Mouse (Mus musculus): ENCODE measurements around the gene Gm2115. TPM values are rescaled to one million over a fixed set of nuclear protein-coding genes. Genes with fewer than 3 reads are reported as not detected.

Gene Gm2115
- polyA plus RNA-seq, 1 experiment from 2014 or later = 2.3 TPM

DNA sequence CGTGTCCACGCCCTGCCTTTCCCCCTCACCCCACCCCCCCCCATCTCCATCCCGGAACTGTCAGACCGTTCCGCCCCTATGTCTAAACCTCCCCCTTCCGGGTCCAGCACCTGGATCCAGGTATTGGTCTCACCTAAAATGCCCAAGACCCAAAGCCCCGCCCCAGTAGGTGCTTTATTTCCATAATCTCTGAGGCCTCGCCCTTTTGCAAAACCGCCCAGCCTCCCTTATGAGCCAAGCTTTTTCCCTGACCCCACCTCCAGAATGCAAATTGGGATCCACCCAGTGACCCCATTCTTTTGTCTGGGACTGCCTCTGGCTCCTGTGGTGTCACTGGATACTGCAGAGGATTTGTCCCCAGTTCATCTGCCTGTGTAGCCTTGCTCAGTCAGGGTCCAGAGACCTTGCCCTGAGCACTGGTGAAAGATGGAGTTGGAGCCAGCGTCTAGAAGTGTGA is 77.6 kb downstream of the Gm2115 start, which contains the start of gene Fah:
TSS of gene Fah (minus strand) at position 430 of the 457 bp plus-strand sequence.
- no peaks in the 10 kb centered on the region for H3K27me3 ChIP-seq (ENCODE audit: control insufficient read depth, insufficient read depth, low read length)
- TF ChIP-seq EP300 (optimal IDR thresholded peaks at IDR 0.05) (no peak), CTCF (IDR thresholded peaks at IDR 0.05; ENCODE audit: low read depth) (no peak)
- peak within 1 kb of the TSS; percentile 61; the same call in 1 of the 2 replicates for H3K27ac ChIP-seq (replicated peaks)
- peak within 1 kb of the TSS; percentile 63 for H3K9ac ChIP-seq (ENCODE audit: low read length)
- DNase-seq (ENCODE audit: low spot score) = peak; percentile 71
- 4% methylated on average over 10 of the region's 10 CpGs for WGBS
- H3K4me2 ChIP-seq (replicated peaks; ENCODE audit: low read depth) = peak within 1 kb of the TSS; percentile 96
- peak; percentile 77 for ATAC-seq (ENCODE audit: low FRiP score, low TSS enrichment)
- H3K9me3 ChIP-seq (ENCODE audit: control insufficient read depth, low read length) = no peaks in the 10 kb centered on the region
- H3K4me3 ChIP-seq (ENCODE audit: low read depth, low read length) = peak within 1 kb of the TSS; percentile 57
- no peaks in the 10 kb centered on the region for H3K36me3 ChIP-seq (ENCODE audit: control insufficient read depth, insufficient read depth, low read length)
- H3K4me1 ChIP-seq (replicated peaks; ENCODE audit: control insufficient read depth, insufficient read depth) = no peaks in the 10 kb centered on the region

DNA sequence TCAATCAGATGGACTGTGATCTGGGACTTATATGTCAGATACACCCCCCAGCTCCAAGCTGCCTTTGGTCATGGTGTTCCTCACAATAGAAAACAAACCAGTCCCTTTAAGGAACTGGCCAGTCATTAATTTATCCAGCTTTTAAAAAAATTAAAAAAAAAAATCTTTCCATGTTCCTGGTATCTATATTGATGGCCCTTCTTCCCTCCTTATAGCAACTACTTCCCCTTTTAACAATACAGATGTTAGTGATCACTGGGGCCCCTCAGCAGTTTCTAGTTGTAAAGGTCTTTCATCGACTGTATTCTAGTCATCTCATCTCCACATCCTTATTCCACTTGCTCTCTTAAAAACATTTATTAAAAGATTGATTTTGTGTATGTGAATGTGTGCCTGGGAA is 82.9 kb downstream of the Gm2115 start:
- no peaks in the 10 kb centered on the region for H3K36me3 ChIP-seq (ENCODE audit: control insufficient read depth, insufficient read depth, low read length)
- H3K27ac ChIP-seq (replicated peaks) = no peak overlapping the region
- 79% methylated on average over 1 of the region's 1 CpGs for WGBS
- H3K4me3 ChIP-seq (ENCODE audit: low read depth, low read length) = no peak overlapping the region
- DNase-seq (ENCODE audit: low spot score) = no peak
- H3K4me2 ChIP-seq (replicated peaks; ENCODE audit: low read depth) = no peak overlapping the region
- H3K9me3 ChIP-seq (ENCODE audit: control insufficient read depth, low read length) = no peaks in the 10 kb centered on the region
- no peak for ATAC-seq (ENCODE audit: low FRiP score, low TSS enrichment)
- TF ChIP-seq EP300 (optimal IDR thresholded peaks at IDR 0.05) = no peak
- no peak for TF ChIP-seq CTCF (IDR thresholded peaks at IDR 0.05; ENCODE audit: low read depth)
- no peaks in the 10 kb centered on the region for H3K27me3 ChIP-seq (ENCODE audit: control insufficient read depth, insufficient read depth, low read length)
- no peaks in the 10 kb centered on the region for H3K4me1 ChIP-seq (replicated peaks; ENCODE audit: control insufficient read depth, insufficient read depth)
- no peak overlapping the region for H3K9ac ChIP-seq (ENCODE audit: low read length)

DNA sequence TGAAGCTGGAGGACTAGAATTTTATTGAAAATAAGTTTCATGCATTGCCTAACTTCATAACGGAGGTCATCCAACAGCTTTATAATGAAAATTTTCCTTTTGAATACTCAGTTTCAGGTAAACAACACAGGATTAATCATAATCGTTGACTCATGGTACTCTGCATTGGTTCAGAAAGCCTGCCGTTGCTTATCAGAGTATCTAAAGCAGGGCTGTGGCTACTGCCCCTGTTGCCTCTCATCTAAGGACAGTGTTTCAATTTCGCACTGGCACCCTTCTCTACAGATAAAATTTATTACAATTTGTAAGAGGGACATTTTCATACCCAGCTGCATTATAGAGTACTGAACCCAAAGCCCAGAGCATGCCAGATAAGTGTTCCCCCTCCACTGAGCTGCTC is 83.7 kb downstream of the Gm2115 start:
- H3K4me2 ChIP-seq (replicated peaks; ENCODE audit: low read depth) = no peak overlapping the region
- 68% methylated on average over 4 of the region's 4 CpGs for WGBS
- H3K27ac ChIP-seq (replicated peaks) = no peak overlapping the region
- DNase-seq (ENCODE audit: low spot score) = no peak
- ATAC-seq (ENCODE audit: low FRiP score, low TSS enrichment) = no peak
- no peaks in the 10 kb centered on the region for H3K27me3 ChIP-seq (ENCODE audit: control insufficient read depth, insufficient read depth, low read length)
- no peaks in the 10 kb centered on the region for H3K36me3 ChIP-seq (ENCODE audit: control insufficient read depth, insufficient read depth, low read length)
- TF ChIP-seq CTCF (IDR thresholded peaks at IDR 0.05; ENCODE audit: low read depth) (no peak), EP300 (optimal IDR thresholded peaks at IDR 0.05) (no peak)
- H3K4me1 ChIP-seq (replicated peaks; ENCODE audit: control insufficient read depth, insufficient read depth) = no peaks in the 10 kb centered on the region
- no peaks in the 10 kb centered on the region for H3K9me3 ChIP-seq (ENCODE audit: control insufficient read depth, low read length)
- no peak overlapping the region for H3K9ac ChIP-seq (ENCODE audit: low read length)
- H3K4me3 ChIP-seq (ENCODE audit: low read depth, low read length) = no peak overlapping the region

DNA sequence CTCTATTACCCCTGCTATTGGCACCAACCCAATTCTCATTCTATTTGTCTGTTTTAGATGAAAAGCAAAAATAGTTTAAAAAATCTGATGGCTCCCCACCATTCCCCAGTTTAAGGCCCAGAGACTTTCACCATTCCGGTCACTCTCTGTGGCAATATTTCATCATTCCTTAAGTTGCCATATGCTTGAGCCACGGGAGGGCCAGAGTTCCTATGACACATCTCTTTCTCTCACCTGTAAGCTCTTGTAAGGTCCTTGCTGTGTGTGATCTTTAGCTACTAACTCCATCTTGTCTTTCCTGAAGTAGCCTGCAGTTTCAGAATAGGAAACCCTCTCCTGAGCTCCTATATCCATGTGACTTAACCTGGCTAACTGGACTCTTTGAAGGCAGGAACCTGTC is 90.2 kb downstream of the Gm2115 start:
- H3K27ac ChIP-seq (replicated peaks) = no peak overlapping the region
- no peaks in the 10 kb centered on the region for H3K9me3 ChIP-seq (ENCODE audit: control insufficient read depth, low read length)
- no peak overlapping the region for H3K9ac ChIP-seq (ENCODE audit: low read length)
- no peak for TF ChIP-seq CTCF (IDR thresholded peaks at IDR 0.05; ENCODE audit: low read depth)
- no peak for TF ChIP-seq EP300 (optimal IDR thresholded peaks at IDR 0.05)
- DNase-seq (ENCODE audit: low spot score) = no peak
- H3K36me3 ChIP-seq (ENCODE audit: control insufficient read depth, insufficient read depth, low read length) = peaks cover 2% of the 10 kb centered on the region; the same call in 1 of the 2 replicates
- no peaks in the 10 kb centered on the region for H3K4me1 ChIP-seq (replicated peaks; ENCODE audit: control insufficient read depth, insufficient read depth)
- H3K27me3 ChIP-seq (ENCODE audit: control insufficient read depth, insufficient read depth, low read length) = no peaks in the 10 kb centered on the region
- no peak overlapping the region for H3K4me2 ChIP-seq (replicated peaks; ENCODE audit: low read depth)
- no peak for ATAC-seq (ENCODE audit: low FRiP score, low TSS enrichment)
- no peak overlapping the region for H3K4me3 ChIP-seq (ENCODE audit: low read depth, low read length)
- 92% methylated on average over 2 of the region's 2 CpGs for WGBS

DNA sequence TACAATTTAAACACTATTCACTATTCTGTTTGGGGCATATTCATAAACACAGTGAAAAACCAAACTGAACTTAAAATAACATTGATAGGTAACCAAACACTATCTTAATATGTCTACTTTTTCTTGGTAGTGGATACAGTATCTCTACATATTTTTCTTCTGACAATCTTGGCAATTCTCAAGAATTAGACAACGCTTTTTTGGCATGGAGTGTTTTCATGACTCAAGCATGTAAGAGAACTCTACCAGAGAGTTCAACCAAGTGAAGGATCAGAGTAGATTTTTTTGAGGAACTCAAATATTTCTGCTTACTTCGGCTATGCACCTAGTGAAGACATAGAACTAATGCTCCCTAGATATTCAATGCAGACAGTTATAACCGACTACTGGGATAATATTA is 92.2 kb downstream of the Gm2115 start:
- peaks cover 6% of the 10 kb centered on the region for H3K36me3 ChIP-seq (ENCODE audit: control insufficient read depth, insufficient read depth, low read length)
- no peak overlapping the region for H3K4me3 ChIP-seq (ENCODE audit: low read depth, low read length)
- no peak overlapping the region for H3K4me2 ChIP-seq (replicated peaks; ENCODE audit: low read depth)
- H3K27ac ChIP-seq (replicated peaks) = no peak overlapping the region
- no peak overlapping the region for H3K9ac ChIP-seq (ENCODE audit: low read length)
- 86% methylated on average over 3 of the region's 3 CpGs for WGBS
- H3K9me3 ChIP-seq (ENCODE audit: control insufficient read depth, low read length) = no peaks in the 10 kb centered on the region
- ATAC-seq (ENCODE audit: low FRiP score, low TSS enrichment) = no peak
- DNase-seq (ENCODE audit: low spot score) = no peak
- TF ChIP-seq CTCF (IDR thresholded peaks at IDR 0.05; ENCODE audit: low read depth) (no peak), EP300 (optimal IDR thresholded peaks at IDR 0.05) (no peak)
- H3K4me1 ChIP-seq (replicated peaks; ENCODE audit: control insufficient read depth, insufficient read depth) = no peaks in the 10 kb centered on the region
- no peaks in the 10 kb centered on the region for H3K27me3 ChIP-seq (ENCODE audit: control insufficient read depth, insufficient read depth, low read length)

DNA sequence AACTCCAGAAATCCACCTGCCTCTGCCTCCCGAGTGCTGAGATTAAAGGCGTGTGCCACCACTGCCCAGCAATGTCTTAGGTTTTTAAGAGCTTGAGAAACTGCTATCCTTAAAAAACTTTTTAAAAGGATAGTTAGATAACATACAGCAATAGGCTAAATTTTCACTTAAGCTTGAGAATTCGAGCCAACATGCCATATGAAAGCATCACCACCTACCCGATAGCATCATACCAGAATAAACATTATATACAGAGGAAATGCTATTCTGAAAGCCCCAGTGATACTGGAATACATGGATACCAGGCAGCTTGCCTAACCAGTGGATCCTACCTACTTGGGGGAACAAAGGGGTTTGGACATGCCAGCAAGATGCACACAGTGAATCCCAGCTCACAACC is 95.0 kb downstream of the Gm2115 start:
- H3K4me3 ChIP-seq (ENCODE audit: low read depth, low read length) = no peak overlapping the region
- H3K4me1 ChIP-seq (replicated peaks; ENCODE audit: control insufficient read depth, insufficient read depth) = no peaks in the 10 kb centered on the region
- H3K9ac ChIP-seq (ENCODE audit: low read length) = no peak overlapping the region
- no peak for DNase-seq (ENCODE audit: low spot score)
- ATAC-seq (ENCODE audit: low FRiP score, low TSS enrichment) = no peak
- no peaks in the 10 kb centered on the region for H3K27me3 ChIP-seq (ENCODE audit: control insufficient read depth, insufficient read depth, low read length)
- no peak overlapping the region for H3K4me2 ChIP-seq (replicated peaks; ENCODE audit: low read depth)
- TF ChIP-seq EP300 (optimal IDR thresholded peaks at IDR 0.05) (no peak), CTCF (IDR thresholded peaks at IDR 0.05; ENCODE audit: low read depth) (no peak)
- WGBS = 95% methylated on average over 4 of the region's 4 CpGs
- no peaks in the 10 kb centered on the region for H3K9me3 ChIP-seq (ENCODE audit: control insufficient read depth, low read length)
- H3K27ac ChIP-seq (replicated peaks) = no peak overlapping the region
- H3K36me3 ChIP-seq (ENCODE audit: control insufficient read depth, insufficient read depth, low read length) = peaks cover 6% of the 10 kb centered on the region

Data from stomach, postnatal 0 days (tissue).